Mouse (Mus musculus) brain, adult 2 months (tissue): Measurements from ENCODE around the gene Trpm3.
A peak's percentile ranks its signal among the peaks of the same experiment; 100 is the strongest.

Experiments used
- DNase-seq: peaks from one replicate; pipeline ENCODE4 v3.0.0; 2011; ENCODE audit warnings: low read depth, low spot score

The Trpm3 gene

DNA sequence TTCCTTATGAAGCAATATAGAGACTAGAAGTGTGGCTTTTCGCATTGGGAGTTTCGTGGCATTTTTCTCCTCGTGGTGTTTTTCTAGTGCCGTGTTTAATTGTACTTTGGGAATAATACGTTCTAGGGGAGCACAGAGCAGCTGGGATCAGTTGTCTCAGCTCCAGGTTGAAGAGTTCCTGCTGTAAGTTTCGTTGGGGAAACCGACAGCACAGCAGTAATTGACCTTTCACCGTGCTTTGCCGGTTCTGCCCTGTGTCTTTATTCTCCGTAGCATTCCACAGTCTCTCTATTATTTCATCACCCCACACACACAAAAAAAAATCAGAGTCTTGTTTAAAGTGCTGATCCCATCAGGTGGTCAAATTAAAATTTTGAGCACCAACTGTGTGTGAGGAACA lies 496.8 kb downstream of the Trpm3 start:
- DNase-seq: no peak

DNA sequence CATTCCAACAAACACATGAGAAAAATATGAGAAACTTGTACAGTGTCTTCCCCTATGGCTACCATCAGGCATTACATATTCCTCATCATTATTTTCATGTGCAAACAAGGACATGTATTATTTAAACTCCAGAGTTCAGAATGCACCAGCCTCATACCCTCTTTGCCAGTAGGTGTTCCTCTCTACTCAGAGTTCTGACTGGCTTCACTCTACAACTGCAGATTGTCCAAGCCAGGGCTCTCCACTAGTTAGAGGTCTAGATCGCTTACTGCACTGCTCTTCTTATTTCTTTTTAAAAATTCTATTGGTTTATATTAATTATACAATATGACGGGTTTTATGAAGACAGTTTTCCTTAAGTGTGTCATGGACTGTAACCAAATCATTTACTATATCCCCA lies 498.9 kb downstream of the Trpm3 start:
- DNase-seq: peak; percentile 55

DNA sequence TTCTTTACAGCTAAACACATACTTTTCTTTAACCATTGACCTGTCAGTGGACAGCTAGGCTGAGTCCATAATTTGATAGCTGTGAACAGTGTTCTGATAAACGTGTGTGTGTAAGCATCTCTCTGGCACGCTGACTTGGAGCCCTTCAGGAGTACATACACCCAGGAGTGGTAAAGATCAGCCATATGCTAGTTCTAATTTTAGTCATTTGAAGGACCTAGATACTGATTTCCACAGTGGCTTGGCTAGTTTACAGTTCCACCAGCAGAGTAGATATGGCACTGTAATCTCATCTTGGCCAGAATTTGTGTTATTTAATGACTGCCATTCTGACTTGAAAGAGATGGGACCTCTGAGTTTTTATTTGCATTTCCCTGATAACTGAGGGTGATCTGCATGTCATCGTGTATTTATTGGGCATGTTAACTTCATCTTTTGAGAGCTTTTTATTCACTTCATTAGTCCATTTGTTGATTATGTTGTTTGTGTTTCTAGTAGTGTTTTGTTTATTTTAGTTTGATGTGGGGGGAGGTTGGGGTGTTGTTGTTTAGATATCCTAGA lies 499.6 kb downstream of the Trpm3 start:
- peak; percentile 96 for DNase-seq

DNA sequence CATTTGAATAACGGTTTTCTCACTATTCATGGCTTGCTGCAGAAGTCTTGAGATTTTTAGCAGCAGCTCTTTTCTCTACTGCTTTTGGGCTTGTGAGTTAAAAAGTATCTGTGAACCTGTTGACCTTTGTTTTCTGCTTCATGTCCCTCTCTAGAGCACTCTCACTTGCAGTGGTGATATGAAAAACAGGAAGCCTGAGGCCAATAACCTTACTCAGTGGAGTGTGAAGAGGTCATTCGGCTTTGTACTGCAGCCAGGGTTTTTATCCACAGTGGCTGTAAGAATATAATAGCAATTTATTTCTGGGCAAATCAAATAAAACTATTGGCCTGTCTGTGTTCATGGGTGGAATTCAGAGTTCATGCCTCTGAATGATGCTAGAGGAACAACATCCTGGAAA lies 503.3 kb downstream of the Trpm3 start:
- DNase-seq: no peak

DNA sequence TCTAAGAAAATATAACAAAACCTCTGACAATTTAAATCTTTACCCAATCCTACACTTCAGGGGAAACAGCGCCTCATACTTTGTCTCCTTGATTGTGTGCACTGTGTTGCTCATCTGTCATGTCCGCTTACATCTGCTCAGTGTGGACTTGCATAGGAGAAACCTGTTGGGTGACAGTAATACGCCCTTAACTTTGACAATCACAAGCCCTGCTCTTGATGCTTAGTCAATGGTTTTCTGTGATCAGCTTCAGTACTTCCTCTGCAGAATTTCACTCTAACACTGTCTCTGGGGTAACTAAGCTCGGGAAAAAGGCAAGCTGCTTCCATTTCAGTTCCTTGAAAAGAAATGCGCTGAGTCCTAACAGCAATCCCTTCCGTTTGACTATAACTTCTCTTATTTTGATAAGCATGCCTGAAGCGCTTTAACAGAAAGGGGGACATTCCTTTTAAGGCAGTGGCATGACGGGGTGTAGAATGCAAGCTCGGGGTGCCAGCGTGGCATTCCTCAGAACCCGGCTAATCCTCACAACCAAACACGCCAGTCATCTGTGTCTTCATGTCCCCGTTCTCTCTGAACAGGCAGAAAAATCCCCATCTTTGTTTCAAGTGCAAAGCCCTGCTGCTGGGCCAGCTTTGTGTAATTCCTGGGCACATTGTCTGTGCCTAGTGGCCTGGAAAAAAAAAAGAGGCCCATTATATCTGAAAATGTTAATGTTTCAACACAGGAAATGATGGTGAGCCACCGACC lies 517.8 kb downstream of the Trpm3 start:
- DNase-seq: peak; percentile 41

DNA sequence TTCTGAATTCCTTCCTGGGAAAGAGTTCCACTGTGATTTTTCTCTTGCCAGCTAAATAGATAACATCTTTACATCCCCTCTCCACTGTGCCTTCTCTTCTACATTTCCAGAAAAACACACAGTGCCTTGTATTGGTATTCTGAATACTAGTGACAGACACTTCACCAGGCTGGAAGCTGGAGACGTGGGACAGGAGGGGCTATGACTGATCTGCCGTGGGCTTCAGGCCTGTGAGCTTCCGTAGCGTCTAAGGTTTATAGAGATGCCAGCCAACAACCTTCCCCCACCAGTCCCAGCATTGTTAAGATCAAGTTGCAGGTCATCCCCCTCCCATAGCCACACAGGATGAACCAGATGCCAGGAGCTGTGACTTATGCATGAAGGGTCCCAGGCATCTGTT lies 518.4 kb downstream of the Trpm3 start:
- no peak for DNase-seq

DNA sequence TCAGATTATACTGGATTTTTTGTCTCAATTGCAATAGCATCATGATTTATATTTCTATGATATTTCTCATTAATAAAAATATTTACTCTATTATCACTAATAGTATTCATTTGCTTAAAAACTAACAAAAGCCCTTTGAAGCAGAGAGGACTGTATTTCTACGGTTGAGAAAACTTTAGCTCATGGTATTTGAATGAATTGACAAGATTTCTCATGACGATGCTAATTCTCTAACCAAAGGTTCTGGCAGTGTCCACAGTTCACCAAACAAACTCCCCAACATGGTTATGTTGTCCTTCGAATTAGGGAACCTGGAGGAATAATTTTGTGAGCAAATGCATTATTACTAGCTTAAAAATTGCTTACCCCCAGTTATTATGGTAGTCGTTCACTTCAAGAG lies 526.6 kb downstream of the Trpm3 start:
- DNase-seq: no peak

DNA sequence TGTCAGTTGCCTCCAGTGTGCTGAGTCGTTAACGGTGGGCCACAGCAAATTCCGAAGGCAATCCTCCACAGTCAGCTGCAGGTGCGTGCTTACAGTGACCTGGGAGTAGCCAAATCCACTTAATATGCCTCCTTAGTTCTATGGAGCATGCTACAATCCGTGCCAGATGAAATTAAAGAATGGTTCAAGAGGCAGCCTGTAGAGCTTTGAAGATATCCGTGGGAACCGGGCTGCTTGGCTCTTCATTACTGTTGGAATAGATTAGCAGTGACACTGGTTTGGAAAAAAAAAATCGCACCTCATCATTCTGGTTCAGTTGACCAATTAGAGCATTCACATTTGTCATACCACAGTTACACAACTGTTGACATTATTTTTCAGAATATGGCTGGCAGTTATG lies 531.4 kb downstream of the Trpm3 start:
- peak; percentile 57 for DNase-seq

DNA sequence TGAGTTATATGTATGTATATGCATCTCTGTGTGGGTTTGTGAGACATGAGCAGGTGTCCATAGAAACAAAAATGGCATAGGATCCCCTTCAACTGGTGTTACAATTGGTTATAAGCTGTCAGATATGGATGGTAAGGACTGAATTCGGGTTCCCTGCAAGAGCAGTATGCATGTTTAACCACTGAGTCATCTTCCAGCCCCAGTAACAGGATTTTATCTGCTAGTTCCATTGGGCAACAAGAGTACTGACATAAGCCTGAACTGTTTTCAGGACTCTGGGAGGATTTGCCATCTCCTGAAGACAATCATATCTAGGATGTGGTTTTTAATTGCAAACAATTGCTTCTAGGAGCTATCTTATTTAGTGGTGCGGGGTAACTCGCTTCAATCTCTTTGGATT lies 534.0 kb downstream of the Trpm3 start:
- no peak for DNase-seq

DNA sequence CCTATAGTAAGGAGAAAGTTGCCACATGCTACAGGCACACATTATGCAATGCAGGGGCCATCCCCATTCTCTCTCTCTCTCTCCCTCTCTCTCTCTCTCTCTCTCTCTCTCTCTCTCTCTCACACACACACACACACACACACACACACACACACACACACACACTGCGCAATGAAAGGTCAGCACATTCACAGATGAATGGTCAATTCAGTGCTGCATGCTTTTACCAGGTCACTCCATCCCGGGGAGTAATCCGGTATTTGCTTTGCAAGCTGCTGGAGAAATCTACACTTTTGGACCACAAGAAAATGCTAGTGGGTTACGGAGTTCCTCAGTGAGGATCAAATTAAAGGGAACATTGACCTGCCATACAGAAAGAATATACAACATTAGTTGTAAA lies 537.4 kb downstream of the Trpm3 start:
- DNase-seq: peak; percentile 80

DNA sequence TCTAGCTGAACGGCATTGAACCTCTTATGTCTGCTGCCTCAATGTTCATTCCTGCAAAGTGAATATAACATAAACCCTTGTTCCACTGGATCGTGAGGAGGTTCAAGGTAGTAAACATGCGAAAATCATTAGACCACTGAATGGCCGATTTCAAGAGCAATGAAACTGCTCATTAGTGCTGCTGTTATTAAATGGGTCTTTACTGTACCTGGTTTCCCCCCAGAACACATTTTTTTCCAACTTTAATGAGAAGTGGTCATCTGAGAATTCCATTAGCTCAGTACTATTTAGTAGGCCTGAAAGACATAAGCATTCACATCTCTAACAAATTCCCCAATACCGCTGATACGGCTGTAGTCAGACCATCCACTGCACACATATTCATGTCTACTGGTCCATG lies 543.4 kb downstream of the Trpm3 start:
- no peak for DNase-seq

DNA sequence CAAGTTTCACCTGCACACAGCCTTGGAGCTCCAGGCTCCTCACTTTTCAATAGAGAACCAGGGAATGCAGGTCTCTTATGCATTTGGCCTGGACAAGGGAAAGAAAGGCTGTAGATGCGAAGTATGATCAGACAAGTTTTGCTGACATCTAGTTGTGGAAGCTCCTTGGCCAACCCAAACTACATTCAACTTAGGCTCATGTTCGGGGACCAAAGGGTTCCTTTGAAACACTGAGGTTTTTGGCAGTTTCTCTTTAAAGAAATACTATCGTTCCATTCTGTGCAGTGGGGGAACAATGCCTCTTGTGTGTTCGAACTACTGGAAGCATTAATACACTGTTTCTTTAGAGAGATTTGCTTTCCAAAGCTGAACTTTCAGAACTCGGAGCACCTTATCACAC lies 553.1 kb downstream of the Trpm3 start:
- no peak for DNase-seq

DNA sequence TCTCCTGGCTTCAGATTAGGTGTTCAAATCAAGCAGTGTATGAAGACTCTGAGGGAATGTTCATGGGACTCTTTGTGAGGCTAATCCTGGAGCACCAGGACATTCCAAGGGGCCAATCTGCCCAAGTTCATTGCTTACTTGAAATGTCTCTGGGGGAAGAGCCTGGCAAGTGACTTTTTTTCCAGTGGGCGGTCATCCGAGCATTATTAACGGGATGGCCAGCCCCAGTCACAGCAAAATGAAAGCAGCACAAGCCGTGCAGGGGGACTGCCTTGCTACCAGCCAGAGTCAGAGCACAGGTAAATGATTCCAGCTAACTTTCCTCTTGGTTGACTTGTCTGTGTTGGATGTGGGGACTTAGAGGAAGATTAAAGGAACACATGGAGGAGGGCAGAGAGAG lies 553.7 kb downstream of the Trpm3 start:
- no peak for DNase-seq

DNA sequence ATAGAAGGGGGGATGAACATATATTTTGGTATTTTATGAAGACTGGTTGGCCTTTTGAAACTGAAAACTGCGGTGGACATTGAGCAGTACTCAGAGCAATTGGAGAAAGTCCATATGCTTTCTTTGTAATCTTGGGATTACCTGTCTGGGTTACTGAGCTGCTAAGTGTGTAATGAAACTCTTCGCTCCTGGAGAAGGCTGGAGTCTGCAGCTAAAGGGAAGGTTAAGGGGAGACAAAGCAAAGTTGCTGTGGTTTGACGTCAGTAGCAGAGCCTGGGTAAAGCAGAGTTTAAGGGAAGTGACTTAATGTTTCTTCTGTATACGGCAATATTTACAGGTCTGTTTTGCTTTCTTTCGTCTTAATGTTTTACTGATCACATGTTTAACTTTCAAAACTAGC lies 554.1 kb downstream of the Trpm3 start:
- DNase-seq: no peak

DNA sequence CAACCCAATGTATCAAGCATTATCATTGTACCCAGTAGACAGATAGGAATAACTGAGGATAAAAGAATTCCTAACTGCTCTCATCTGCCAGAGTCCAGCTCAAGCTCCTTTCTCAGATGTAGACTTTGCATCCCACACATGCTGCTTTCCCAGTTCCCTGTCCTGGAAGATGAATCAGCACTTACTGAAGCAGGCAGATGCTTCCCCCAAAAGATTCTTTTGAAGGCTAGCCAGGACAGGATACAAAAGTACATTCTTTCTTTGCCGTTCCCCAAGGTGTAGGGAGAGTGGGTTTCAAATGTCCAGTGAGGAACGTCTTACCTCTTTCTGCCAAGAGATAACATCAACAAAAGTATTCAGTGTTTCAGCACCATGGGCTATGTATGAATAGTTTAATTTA lies 556.6 kb downstream of the Trpm3 start:
- DNase-seq: peak; percentile 77

DNA sequence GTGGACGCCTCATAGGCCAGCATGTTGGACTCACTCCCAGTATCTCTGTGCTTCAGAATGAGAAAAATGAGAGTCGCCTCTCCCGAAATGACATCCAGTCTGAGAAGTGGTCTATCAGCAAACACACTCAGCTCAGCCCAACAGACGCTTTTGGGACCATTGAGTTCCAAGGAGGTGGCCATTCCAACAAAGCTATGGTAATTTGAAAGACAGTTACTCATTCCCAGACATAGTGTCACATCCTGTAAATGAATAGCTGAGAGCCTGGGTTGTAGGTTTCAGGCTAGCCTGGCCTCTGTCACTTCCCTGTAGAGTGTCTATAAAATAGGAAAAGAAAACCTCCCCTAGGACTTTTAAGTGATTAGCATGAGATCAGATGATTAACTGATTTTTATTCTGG lies 559.9 kb downstream of the Trpm3 start:
- no peak for DNase-seq

DNA sequence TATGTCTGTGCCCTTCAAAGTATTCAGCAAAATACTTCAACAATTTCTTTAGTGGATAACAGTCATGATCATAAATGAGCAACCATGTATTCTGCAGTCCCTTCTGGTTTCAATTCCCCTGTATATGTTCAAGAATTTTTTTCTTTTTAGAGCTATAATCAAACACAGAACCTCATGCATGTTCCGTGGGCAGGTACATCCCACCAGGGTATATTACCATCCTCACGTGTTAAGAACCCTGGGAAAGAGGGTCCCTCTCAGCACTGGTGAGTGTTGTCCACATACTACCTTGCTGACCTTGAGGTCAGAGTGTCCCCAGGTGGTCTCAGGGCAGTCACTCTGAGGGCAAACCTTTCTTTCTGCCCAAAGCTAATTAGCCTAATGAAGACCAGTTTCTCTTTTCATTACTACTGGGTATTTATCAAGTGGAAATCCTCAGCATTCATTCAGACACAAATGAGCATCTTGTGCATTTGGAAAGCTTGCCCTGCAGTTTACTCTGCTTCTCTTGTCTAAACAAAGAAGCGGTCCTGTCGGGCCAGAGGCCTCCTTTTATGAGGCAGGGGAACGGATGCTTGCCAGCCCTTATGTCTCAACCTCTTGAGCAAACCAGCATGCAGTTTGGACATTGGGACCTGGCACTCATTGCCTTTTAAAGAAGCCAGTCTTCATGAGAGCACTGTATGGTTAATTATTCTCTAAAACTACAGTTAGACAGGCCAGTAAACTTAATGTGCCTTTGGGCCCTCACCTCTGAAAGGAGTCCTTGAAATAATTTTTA lies 562.2 kb downstream of the Trpm3 start:
- DNase-seq: peak; percentile 22

DNA sequence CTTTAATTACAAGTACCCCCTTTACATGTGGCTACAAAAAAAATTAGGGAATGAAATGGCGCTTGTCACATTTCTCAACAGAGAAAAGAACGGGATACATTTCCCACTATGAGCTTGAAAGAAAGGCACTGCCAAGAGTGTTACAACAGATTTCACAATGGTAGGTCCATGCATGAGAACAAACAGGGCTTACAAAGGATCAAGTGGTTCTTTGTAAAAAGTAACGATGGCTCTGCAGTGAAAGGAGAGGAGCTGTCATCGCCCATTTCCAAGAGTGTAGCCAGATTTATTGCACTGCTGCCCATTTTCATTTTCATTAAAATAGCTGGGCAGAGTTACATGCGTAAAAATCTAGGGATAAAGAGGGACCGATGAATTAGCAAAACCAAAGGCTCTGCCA lies 565.0 kb downstream of the Trpm3 start:
- peak; percentile 25 for DNase-seq

DNA sequence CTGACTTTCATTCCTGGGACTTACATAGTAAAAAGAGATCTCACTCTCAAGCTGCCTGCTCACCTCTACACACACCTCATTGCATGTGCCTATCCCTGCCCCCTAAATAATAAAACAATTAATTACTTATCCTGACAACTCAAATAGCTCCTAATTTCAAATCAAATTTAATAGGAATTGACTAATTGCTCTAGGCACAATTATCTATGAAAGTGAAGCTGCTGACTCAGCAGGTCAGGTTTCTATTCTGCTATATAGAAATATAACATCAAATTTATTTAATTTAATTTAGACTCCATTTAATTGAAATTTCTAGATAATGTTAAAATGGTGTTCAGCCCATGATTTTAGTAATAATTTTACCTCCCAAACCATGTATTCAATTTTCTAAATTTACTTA lies 566.6 kb downstream of the Trpm3 start:
- no peak for DNase-seq

DNA sequence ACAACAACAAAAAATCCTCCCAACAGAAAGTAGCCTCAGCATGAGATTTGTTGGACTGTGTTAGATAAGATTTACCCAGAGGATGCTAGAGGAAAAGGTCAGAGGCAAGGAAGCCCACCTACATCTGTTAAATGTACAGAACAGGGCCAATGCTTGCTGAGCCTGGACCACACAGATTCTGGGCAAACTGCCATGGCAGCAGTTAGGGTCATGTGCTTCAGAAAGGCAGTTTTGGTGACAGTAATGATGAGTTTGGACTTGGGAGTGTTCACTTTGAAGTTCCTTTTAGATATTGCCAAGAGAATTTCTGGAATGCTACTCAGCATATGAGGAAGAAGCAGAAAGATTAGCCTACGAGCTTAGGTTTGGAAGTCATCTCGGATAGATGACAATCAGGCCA lies 580.2 kb downstream of the Trpm3 start:
- peak; percentile 59 for DNase-seq

DNA sequence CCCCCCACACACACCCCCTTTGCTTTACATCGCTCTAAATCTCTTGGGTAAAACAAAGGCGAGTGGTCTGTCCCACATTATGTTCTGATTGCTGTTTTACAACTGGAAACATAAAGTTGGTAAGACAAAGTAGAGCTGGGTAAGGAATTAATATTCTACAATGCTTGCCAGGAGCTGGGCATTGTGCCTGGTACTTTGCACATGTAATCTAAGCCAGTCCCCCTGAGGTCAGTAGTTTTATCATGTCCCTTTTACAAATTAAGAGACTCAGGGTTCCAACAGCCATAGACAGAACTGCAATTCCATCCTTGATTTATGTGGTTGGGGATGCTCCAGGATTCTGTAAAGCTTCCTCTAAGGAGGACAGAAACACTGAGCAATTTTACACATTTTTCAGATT lies 591.0 kb downstream of the Trpm3 start:
- DNase-seq: peak; percentile 27

DNA sequence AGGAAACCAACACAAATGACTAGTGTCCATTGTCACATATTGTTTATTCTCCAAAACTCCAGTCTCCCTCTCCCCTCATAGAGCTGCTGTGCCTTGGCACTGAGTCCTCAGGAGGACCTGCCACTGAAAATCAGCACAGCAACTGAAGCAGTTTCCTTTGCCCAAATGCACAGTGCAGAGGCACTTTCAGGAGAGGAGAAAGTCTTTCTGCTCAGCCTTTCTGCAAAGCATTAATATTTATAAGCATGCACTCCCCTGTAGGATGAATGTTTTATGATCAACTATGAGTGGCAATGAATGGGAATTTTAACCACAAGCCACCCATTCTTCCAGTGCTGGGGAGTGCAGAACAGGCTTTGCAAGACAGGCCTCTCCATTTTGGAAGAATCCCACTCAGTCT lies 592.1 kb downstream of the Trpm3 start:
- DNase-seq: no peak

DNA sequence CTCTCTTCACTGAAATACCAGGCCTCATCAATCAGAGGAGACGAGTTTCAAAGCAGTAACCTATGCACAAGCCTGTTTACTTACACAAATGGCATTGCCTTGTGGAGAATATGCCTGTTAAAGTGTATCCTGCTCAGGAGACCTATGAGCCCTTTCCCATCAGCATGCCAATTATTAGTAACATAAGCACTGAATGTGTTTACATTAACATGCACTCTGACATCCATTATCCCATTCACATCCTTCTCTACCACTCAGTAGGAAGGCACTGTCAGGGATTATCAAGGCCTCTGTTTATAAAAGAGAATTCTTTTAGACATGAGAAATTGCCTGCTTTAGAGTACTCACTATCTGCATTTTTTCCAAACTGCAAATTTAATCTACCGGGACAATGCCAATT lies 598.0 kb downstream of the Trpm3 start:
- DNase-seq: no peak
